Mouse (Mus musculus) thymus, adult 2 months (tissue): ENCODE data around the gene Btbd6. TPM values are rescaled to one million over a fixed set of nuclear protein-coding genes. Genes with fewer than 3 reads are reported as not detected.

ENCODE experiments used
- DNase-seq: peaks from one replicate; pipeline ENCODE4 v3.0.0; 2021
- H3K27ac ChIP-seq: fragments of 200-500 bp; 2 replicates; pipeline ENCODE4 v1.5.1; 2012; ENCODE audit warnings: low read length, control low read depth; ENCODE audit not compliant: control insufficient read depth, insufficient read depth
- H3K27me3 ChIP-seq: fragments of 200-500 bp; 2 replicates; pipeline ENCODE4 v1.6.1; 2012; ENCODE audit warnings: mild to moderate bottlenecking, low read length, moderate library complexity, mixed read lengths; ENCODE audit not compliant: control insufficient read depth, insufficient read depth
- H3K36me3 ChIP-seq: fragments of 200-500 bp; 2 replicates; pipeline ENCODE4 v1.6.1; 2012; ENCODE audit warnings: mild to moderate bottlenecking, low read length, moderate library complexity; ENCODE audit not compliant: control insufficient read depth, insufficient read depth
- H3K4me1 ChIP-seq: fragments of 200-500 bp; replicated peaks from 2 replicates; pipeline ENCODE4 v1.6.1; 2012; ENCODE audit warnings: low read length; ENCODE audit not compliant: control insufficient read depth, insufficient read depth
- H3K4me3 ChIP-seq: fragments of 200-500 bp; 2 replicates; pipeline ENCODE4 v1.5.1; 2012; ENCODE audit warnings: mild to moderate bottlenecking, low read length, control low read depth, moderate library complexity; ENCODE audit not compliant: control insufficient read depth, insufficient read depth
- CTCF ChIP-seq: fragments of 200-500 bp; IDR thresholded peaks from 2 replicates; pipeline ENCODE4 v1.5.1; 2012; ENCODE audit warnings: mild to moderate bottlenecking, control low read depth, low read length, moderate library complexity, borderline replicate concordance; ENCODE audit not compliant: control insufficient read depth, poor library complexity, insufficient read depth; ENCODE audit errors: extremely low read depth
- POLR2A ChIP-seq: fragments of 200-500 bp; IDR thresholded peaks from 2 replicates; pipeline ENCODE4 v1.6.1; 2012; ENCODE audit warnings: mild to moderate bottlenecking, low read length, control low read depth, moderate library complexity; ENCODE audit not compliant: control insufficient read depth, poor library complexity, insufficient read depth; ENCODE audit errors: extremely low read depth
- WGBS: fragments of 180-500 bp; shearing (Covaris S2); methylation state at CpG from one replicate; pipeline ENCODE4 v1.1.7; 2018; 5-methylcytosine and 5-hydroxymethylcytosine counted together
- polyA plus RNA-seq: library from polyadenylated mRNA; depleted of rRNA; stranded (reverse); fragments of >200 nt; gene quantifications from 2 replicates; pipeline ENCODE4 v1.2.3, GENCODE M21; 2012

Btbd6 gene
- polyA plus RNA-seq, 1 experiment = 69.7 TPM

DNA sequence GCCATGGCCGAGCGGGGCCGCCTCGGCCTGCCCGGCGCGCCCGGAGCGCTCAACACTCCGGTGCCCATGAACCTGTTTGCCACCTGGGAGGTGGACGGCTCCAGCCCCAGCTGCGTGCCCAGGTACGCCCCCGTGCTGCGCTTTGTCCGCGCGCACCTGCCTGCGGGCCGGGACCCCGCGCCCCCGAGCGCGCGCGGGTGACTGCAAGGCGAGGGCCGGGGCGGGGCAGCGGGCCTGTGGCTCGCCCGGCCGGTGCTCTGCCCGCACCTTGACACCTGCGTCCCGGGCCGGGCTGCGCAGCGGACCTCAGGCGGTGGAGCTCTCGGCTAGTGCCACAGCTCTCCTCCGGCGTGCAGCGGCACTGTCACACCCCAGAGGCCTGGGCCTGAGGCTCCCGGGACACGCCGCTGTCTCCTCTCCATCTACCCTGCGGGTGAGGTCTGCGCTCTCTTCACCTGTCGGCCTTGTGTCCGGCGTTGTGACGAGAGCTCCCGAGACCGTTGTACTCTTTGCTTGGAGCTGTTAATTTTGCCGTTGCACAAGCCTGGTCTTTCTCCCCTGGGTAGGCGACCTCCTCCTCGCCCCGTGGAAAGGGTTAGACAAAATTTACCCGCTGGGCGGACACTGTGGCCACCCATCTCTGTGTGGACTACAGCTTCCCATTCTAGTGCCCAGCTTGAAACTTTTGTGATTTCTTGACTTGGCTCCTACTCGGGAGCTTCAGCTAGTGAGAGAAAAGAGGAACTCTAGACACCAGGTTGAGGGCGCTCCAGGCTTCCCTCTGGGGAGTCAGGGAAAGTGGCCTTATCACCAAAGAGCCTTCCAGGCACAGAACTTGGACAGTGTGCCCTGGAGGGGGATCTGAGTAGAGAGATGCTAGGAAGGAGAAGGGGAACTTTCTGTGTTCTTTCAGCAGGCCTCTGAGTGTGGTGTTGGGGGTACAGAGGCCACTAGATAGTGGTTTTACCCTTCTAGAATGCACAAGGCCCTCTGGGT is 38.6 kb downstream of the Btbd6 start:
- no peaks in the 10 kb centered on the region for H3K27me3 ChIP-seq
- peaks cover 10% of the 10 kb centered on the region for H3K4me1 ChIP-seq
- peak; percentile 35 for DNase-seq
- H3K27ac ChIP-seq = no peak overlapping the region
- H3K36me3 ChIP-seq = no peaks in the 10 kb centered on the region
- TF ChIP-seq CTCF (0 out of 2 replicates have a peak, but pooled peaks have one; percentile 14), POLR2A (0 out of 2 replicates have a peak, but pooled peaks have one; percentile 8)
- WGBS = 2% methylated on average over 64 of the region's 64 CpGs
- H3K4me3 ChIP-seq = peak overlapping the region; percentile 88

DNA sequence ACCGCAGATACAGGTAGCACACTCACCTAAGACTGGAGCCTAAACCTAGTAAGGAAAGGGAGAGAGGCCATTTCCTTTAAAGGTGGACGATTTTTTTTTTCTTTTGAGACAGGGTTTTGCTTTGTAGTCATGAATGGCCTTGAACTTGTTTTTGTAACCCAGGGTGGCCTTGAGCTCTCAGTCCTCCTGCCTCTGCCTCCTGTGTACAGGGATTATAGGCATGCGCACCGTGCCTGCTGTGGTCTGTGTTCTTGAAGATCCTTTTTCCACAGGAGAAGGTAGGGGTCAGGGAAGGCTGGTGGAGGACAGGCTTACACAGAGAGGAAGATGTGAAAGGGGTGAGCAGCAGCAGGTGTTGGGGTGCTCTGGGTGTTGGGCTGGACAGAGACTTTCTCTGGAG is 39.7 kb downstream of the Btbd6 start:
- H3K27me3 ChIP-seq = no peaks in the 10 kb centered on the region
- H3K27ac ChIP-seq = no peak overlapping the region
- H3K36me3 ChIP-seq = no peaks in the 10 kb centered on the region
- peaks cover 10% of the 10 kb centered on the region for H3K4me1 ChIP-seq
- no peak for DNase-seq
- no peak overlapping the region for H3K4me3 ChIP-seq
- 85% methylated on average over 4 of the region's 4 CpGs for WGBS
- no peak for TF ChIP-seq CTCF
- no peak for TF ChIP-seq POLR2A

DNA sequence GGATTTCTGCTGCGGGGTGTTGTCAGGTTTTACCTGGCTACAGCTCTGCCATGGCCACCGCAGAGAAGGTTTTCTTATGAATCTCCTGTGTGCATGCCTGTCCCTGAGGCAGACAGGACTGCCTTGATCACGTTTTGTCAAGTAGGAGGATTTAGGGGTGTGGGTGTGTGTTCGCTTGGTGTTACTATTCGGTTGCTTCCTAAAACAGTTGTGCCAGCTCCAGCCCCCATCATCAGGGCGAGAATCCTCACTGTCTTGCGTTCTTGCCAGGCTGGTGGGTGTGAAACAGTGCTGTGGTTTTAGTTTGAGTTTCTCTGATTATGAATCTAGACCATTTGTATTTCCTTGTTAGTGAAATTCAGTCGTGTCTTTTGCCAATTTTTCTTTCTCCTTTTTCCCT is 40.7 kb downstream of the Btbd6 start:
- H3K4me3 ChIP-seq = no peak overlapping the region
- peaks cover 10% of the 10 kb centered on the region for H3K4me1 ChIP-seq
- H3K36me3 ChIP-seq = no peaks in the 10 kb centered on the region
- H3K27me3 ChIP-seq = no peaks in the 10 kb centered on the region
- H3K27ac ChIP-seq = no peak overlapping the region
- TF ChIP-seq POLR2A (no peak), CTCF (no peak)
- no peak for DNase-seq
- 68% methylated on average over 8 of the region's 8 CpGs for WGBS

DNA sequence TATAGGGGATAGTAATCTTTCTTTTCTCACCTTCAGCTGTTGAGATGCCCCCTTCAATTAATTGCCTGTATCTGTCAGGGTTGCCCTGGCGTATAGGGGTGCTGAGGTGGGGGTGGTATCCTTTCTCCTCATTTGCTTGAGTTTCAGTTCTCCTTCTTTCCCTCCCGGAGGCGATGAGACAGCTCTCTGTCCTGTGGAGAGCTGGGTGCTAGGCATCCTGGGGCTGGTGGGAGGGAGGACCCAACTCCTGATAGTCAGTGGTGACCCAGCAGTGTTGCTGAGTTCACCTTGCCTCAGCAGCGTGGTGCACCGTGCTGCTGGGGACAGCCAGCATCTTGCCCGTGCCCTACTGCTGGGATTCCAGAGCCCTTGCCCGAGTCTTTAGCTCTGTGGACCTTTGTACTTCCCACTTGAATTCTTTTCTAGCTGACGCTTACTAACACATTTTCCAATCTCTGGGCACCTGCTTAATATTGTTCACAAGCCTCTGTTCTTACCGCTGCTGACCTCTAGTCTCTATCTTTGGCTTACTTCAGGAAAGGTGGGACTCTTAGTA is 41.2 kb downstream of the Btbd6 start:
- no peak for DNase-seq
- no peak overlapping the region for H3K4me3 ChIP-seq
- WGBS = 80% methylated on average over 9 of the region's 9 CpGs
- no peak overlapping the region for H3K27ac ChIP-seq
- H3K4me1 ChIP-seq = peaks cover 10% of the 10 kb centered on the region
- H3K27me3 ChIP-seq = no peaks in the 10 kb centered on the region
- no peaks in the 10 kb centered on the region for H3K36me3 ChIP-seq
- TF ChIP-seq POLR2A (no peak), CTCF (no peak)

DNA sequence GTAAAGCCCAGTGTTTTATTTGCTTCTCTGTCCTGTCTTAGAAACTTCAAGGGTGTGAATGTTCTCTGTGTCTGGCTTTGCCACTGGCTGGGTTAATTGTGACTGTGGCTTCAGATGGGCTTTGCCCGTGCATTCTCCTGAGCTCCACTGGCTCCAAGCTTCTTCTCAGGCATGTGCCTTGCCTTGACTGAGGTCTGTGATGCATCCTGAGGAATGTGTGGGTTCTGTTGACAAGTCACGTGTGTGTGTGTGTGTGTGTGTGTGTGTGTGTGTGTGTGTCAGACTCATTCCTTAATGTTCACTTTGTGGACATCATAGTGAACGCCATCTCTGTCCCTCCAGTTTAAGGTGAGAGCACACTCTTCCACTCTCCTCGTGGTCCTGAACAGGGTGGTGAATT is 42.5 kb downstream of the Btbd6 start:
- TF ChIP-seq POLR2A = no peak
- no peak for TF ChIP-seq CTCF
- Histone ChIP-seq H3K36me3 (no peaks in the 10 kb centered on the region), H3K4me1 (peaks cover 10% of the 10 kb centered on the region), H3K27ac (no peak overlapping the region), H3K4me3 (no peak overlapping the region), H3K27me3 (no peaks in the 10 kb centered on the region)
- WGBS = 86% methylated on average over 4 of the region's 4 CpGs
- DNase-seq = no peak

DNA sequence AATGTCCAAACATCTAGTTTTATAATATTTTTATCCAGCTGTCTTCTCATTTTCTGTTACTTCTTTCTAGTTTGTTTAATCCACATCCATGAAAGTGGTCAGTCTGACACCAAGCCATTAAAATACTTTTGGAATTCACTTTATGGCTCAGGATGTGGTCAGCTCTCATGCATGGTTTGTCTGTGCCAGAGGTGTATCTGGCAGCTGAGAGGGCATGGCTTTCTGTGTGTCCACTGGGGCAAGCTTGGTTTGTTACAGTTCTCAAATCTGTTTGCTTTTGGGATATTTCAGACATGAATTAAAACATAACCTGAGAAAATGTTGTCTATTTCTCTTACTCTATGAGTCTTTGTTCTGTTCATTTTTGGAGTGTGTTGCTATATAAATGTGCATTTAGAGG is 45.2 kb downstream of the Btbd6 start:
- Histone ChIP-seq H3K27ac (no peak overlapping the region), H3K36me3 (no peaks in the 10 kb centered on the region), H3K4me1 (no peaks in the 10 kb centered on the region; the same call in 1 of the 2 replicates), H3K27me3 (no peaks in the 10 kb centered on the region), H3K4me3 (no peak overlapping the region)
- TF ChIP-seq CTCF (no peak), POLR2A (no peak)
- DNase-seq = no peak

DNA sequence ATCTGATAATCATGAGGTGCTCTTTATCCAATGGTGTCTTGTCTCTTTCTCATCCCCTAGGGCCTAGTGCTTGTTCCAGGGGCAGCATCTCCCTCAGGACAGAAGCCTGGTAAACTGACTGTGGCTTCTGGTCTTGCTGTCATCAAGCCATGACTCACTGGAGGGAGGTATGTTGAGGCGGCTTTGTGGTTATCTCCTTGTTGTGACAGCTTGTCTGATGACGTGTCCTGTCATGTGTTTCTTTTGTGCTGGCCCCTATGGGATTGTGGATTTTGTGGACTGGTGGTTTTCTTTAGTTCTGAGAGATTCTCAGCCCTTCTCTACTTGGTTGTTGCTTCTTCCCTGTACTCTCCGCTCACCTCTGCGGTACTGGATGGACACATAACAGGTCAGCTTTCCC is 46.8 kb downstream of the Btbd6 start:
- Histone ChIP-seq H3K27me3 (no peaks in the 10 kb centered on the region), H3K4me1 (no peaks in the 10 kb centered on the region), H3K4me3 (no peak overlapping the region), H3K36me3 (no peaks in the 10 kb centered on the region), H3K27ac (no peak overlapping the region)
- 50% methylated on average over 4 of the region's 4 CpGs for WGBS
- TF ChIP-seq POLR2A (no peak), CTCF (no peak)
- no peak for DNase-seq
